Mouse (Mus musculus): Measurements from ENCODE around the gene Ybx3.

Gene Ybx3

DNA sequence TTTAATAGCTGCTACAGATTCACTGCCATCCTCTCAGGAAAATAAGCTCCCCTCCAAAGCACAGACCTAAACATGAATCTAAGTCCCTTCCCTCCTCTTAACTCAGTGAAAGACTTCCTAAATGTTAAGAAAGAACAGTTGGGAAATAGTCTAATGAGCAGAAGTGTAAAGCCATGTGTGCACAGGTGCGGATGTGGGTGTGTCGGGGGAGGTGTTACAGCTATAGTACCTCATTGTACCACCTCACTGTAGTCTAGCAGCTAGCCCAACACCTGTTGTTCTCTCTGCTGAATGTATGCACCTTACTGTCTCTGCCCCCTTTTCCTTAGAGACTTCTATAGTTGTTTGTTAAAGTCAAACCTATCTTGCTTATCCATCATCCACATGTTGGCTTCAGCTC is 61.2 kb downstream of the Ybx3 start:
- DNase-seq (ENCODE audit: low spot score) = no peak

DNA sequence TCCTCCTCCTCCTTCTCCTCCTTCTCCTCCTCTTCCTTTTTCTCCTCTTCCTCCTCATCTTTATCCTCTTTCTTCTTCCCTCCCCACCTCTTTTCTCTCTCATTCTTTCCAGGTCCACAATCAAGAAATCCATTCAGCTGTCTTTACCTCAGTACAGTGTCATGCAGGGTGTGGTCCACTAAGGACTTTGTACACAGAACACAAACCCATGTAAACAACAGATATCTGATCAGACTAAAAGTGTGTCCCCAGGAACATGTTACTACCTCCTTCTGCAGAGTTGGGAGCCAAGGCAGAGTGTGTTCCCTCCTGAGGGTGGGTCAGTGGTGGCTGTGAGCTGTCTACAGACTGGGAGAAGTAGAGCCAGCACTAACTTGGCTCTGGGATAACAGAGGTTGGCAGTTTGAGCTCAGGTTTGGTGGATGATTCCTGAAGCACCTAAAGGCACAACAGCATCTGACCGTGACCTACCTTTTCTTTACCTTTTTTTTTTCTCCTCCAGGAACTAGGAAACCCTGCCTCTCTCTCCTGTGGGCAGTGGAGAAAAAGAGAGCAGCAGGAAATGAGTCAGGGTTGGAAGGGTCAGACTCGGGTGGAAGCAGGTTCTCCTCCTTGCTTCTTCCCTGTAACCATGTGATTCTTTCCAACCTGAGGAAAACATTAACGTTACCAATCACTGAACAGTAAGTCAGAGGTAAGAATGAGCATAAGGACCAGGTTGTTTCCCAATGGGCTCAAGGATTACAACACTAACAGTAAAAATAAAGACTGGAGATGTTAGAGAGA is 66.2 kb downstream of the Ybx3 start:
- DNase-seq (ENCODE audit: low spot score) = no peak

DNA sequence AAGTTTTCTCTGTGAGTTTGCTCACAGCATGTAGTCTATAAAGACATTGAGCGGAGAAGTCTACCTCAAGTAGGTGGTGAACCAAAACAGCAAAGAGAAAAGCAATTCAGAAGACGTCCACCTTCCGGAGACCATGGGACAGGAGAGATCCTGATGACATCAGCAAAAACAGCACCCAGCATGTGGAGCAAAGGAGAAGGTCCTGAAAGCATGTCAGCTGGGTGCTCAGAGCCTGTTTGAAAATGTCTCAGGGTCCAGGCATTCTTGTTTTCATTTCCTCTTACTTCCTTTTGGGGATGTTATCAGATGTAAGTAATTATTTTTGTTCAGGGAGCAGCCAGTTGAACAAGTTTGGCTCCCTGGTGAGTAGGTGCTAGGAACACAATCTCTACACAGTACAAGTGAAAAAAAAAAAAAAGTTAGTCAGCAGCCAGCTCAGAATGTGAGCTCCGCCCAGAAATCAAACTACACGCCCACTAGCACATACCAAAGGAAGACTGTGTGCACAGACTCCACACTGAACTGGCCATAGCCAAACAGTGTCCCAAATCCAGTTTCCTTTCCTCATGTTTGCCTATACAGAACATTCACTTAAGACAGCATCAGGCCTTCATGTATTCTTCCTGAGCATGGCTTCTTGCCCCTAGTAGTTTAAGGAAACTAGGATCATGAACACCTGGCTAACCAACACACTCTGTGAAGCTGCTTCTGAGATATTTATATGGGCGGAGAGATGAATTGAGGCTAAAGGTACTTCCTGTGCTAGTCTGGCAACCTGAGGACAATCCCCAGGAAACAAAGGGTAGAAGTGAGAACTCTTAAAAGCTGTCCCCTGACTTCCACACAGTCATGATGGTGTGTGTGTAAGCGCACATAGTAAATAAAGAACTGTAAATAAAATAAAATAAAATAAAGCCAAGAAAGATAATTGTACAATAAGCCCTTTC is 71.8 kb downstream of the Ybx3 start:
- DNase-seq (ENCODE audit: low spot score) = no peak
